Mouse (Mus musculus) lung, postnatal 25 days (tissue): ENCODE data around the gene Lefty1.
"Not testable (repeated sequence)": the region's sequence is repeated elsewhere in the genome, so short reads cannot be mapped to it uniquely, and the experiment has no call there.

Experiments used
- DNase-seq: peaks from one replicate; pipeline ENCODE4 v3.0.0; 2022; ENCODE audit warnings: low spot score

Gene Lefty1

GRCm38 (mm10) chr1:180922273-180923048 lies 12.4 kb upstream of the Lefty1 start:
- DNase-seq, result no peak

- DNase-seq, result no peak
Observed at GRCm38 (mm10) chr1:180924737-180925136, 10.1 kb upstream of the Lefty1 start.

- no peak for DNase-seq
Observed at GRCm38 (mm10) chr1:180926286-180926685, 8.5 kb upstream of the Lefty1 start.

GRCm38 (mm10) chr1:180929599-180929998 lies 5.2 kb upstream of the Lefty1 start:
- no peak for DNase-seq

- DNase-seq, result no peak
Observed at GRCm38 (mm10) chr1:180931106-180931505, 3.7 kb upstream of the Lefty1 start.

- DNase-seq, result no peak
Observed at GRCm38 (mm10) chr1:180933659-180934058, 1.2 kb upstream of the Lefty1 start.

GRCm38 (mm10) chr1:180936610-180937398 lies 2.0 kb downstream of the Lefty1 start:
- peak; percentile 53 for DNase-seq

- not testable (repeated sequence) for DNase-seq
Observed at GRCm38 (mm10) chr1:180937631-180938030, 2.8 kb downstream of the Lefty1 start.

GRCm38 (mm10) chr1:180938781-180939180 lies 4.0 kb downstream of the Lefty1 start:
- DNase-seq, result not testable (repeated sequence)

GRCm38 (mm10) chr1:180940776-180941460 lies 6.1 kb downstream of the Lefty1 start:
- no peak for DNase-seq

GRCm38 (mm10) chr1:180941726-180942125 lies 6.9 kb downstream of the Lefty1 start:
- DNase-seq, result no peak

- DNase-seq, result peak; percentile 89
Observed at GRCm38 (mm10) chr1:180942166-180943031, 7.6 kb downstream of the Lefty1 start, which contains the start of gene Tmem63a. Gene Tmem63a (plus strand): TSS chr1:180942344.

GRCm38 (mm10) chr1:180943032-180943644 lies 8.3 kb downstream of the Lefty1 start:
- DNase-seq, result no peak

GRCm38 (mm10) chr1:180943896-180944295 lies 9.1 kb downstream of the Lefty1 start:
- DNase-seq, result no peak

- peak; percentile 40 for DNase-seq
Observed at GRCm38 (mm10) chr1:180944553-180944952, 9.7 kb downstream of the Lefty1 start.

- peak; percentile 66 for DNase-seq
Observed at GRCm38 (mm10) chr1:180945001-180945980, 10.5 kb downstream of the Lefty1 start.

GRCm38 (mm10) chr1:180946448-180946847 lies 11.6 kb downstream of the Lefty1 start:
- no peak for DNase-seq

- peak; percentile 81 for DNase-seq
Observed at GRCm38 (mm10) chr1:180952085-180952746, 17.4 kb downstream of the Lefty1 start.

- no peak for DNase-seq
Observed at GRCm38 (mm10) chr1:180952808-180953207, 18.0 kb downstream of the Lefty1 start.
